Mouse (Mus musculus) heart, embryonic 12.5 days (tissue): ENCODE data around the gene Mmaa. TPM values are rescaled to one million over a fixed set of nuclear protein-coding genes. Genes with fewer than 3 reads are reported as not detected.

Experiments used
- ATAC-seq: fragments of 200-750 bp; cut with Nextera tagmentation; 2 replicates; pipeline ENCODE4 v1.8.0; 2017; ENCODE audit warnings: moderate TSS enrichment, moderate library complexity; ENCODE audit not compliant: insufficient number of reproducible peaks, low FRiP score
- H3K27ac ChIP-seq: fragments of 300-500 bp; sonication (generic); 2 replicates; pipeline ENCODE4 v1.5.1; 2016; ENCODE audit warnings: mild to moderate bottlenecking, moderate library complexity; ENCODE audit not compliant: poor library complexity, severe bottlenecking
- H3K27me3 ChIP-seq: fragments of 300-500 bp; sonication (generic); replicated peaks from 2 replicates; pipeline ENCODE4 v1.6.1; 2016; ENCODE audit warnings: mild to moderate bottlenecking, moderate library complexity
- H3K36me3 ChIP-seq: fragments of 300-500 bp; sonication (generic); 2 replicates; pipeline ENCODE4 v1.6.1; 2016; ENCODE audit warnings: mild to moderate bottlenecking, moderate library complexity
- H3K4me1 ChIP-seq: fragments of 300-500 bp; sonication (generic); replicated peaks from 2 replicates; pipeline ENCODE4 v1.6.1; 2016; ENCODE audit warnings: mild to moderate bottlenecking
- H3K4me2 ChIP-seq: fragments of 300-500 bp; sonication (generic); 2 replicates; pipeline ENCODE4 v1.6.1; 2016; ENCODE audit warnings: mild to moderate bottlenecking, moderate library complexity
- H3K4me3 ChIP-seq: fragments of 300-500 bp; sonication (generic); 2 replicates; pipeline ENCODE4 v1.5.1; 2016; ENCODE audit warnings: mild to moderate bottlenecking
- H3K9ac ChIP-seq: fragments of 300-500 bp; sonication (generic); 2 replicates; pipeline ENCODE4 v1.6.1; 2016; ENCODE audit warnings: mild to moderate bottlenecking, moderate library complexity
- H3K9me3 ChIP-seq: fragments of 300-500 bp; sonication (generic); replicated peaks from 2 replicates; pipeline ENCODE4 v1.6.1; 2016; ENCODE audit warnings: mild to moderate bottlenecking, moderate library complexity
- WGBS: fragments of 180-500 bp; shearing (Covaris S2); methylation state at CpG from one replicate; pipeline ENCODE4 v1.1.7; 2016; 5-methylcytosine and 5-hydroxymethylcytosine counted together
- polyA plus RNA-seq: library from polyadenylated mRNA; unstranded; fragments of >200 nt; fragmentation: Nextera tagmentation; extraction: Ambion mirVana; gene quantifications from 2 replicates; pipeline ENCODE4 v1.2.1, GENCODE M21; 2016

Mmaa gene
- polyA plus RNA-seq, 1 experiment from 2014 or later: 11.1 TPM

GRCm38 (mm10) chr8:79256076-79256705 lies 38.5 kb downstream of the Mmaa start:
- 66% methylated on average over 8 of the region's 8 CpGs for WGBS
- no peaks in the 10 kb centered on the region for H3K36me3 ChIP-seq
- ATAC-seq: no peak
- 0 out of 2 replicates have a peak, but pooled peaks cover under 1% of the 10 kb centered on the region for H3K4me1 ChIP-seq
- H3K4me3 ChIP-seq: no peak overlapping the region
- no peak overlapping the region for H3K27ac ChIP-seq
- no peaks in the 10 kb centered on the region for H3K27me3 ChIP-seq
- H3K9ac ChIP-seq: no peak overlapping the region
- H3K4me2 ChIP-seq: no peak overlapping the region
- no peaks in the 10 kb centered on the region for H3K9me3 ChIP-seq

DNA sequence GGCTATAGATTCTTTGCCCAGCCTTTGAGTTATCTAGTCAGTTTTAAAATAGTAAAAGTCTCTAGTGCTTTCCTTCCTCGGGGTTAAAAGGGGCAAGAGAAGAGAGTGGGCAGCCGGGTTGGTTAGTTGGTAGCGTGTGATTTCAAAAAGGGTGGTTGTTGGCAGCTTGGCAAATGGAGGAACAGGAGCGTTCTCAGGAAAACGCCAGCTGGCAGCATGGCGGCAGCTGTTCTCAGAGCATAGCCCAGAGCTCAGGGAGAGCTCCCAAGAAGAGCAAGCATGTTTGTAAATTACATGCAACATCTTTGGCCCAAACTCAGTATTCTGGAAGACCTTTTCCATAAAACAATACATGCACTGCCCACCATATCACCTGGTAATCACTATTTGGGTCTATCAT lies 41.0 kb downstream of the Mmaa start:
- H3K9ac ChIP-seq: no peak overlapping the region
- H3K27ac ChIP-seq: no peak overlapping the region
- H3K36me3 ChIP-seq: no peaks in the 10 kb centered on the region
- 88% methylated on average over 6 of the region's 6 CpGs for WGBS
- no peaks in the 10 kb centered on the region for H3K27me3 ChIP-seq
- H3K9me3 ChIP-seq: no peaks in the 10 kb centered on the region; the same call in 1 of the 2 replicates
- ATAC-seq: no peak
- H3K4me1 ChIP-seq: peaks cover 5% of the 10 kb centered on the region
- no peak overlapping the region for H3K4me3 ChIP-seq
- H3K4me2 ChIP-seq: no peak overlapping the region

- no peaks in the 10 kb centered on the region; the same call in 1 of the 2 replicates for H3K9me3 ChIP-seq
- no peak within 1 kb of the TSS for H3K9ac ChIP-seq
- no peaks in the 10 kb centered on the region for H3K27me3 ChIP-seq
- no peaks in the 10 kb centered on the region for H3K36me3 ChIP-seq
- H3K4me2 ChIP-seq: no peak within 1 kb of the TSS
- H3K27ac ChIP-seq: no peak within 1 kb of the TSS
- ATAC-seq: no peak
- peaks cover 29% of the 10 kb centered on the region for H3K4me1 ChIP-seq
- 78% methylated on average over 6 of the region's 6 CpGs for WGBS
- no peak within 1 kb of the TSS for H3K4me3 ChIP-seq
Observed at GRCm38 (mm10) chr8:79248470-79248869, 46.3 kb downstream of the Mmaa start, which contains the start of gene 1700011L22Rik. Gene 1700011L22Rik, minus strand, starts transcription at chr8:79248570.

GRCm38 (mm10) chr8:79243422-79243821 lies 51.3 kb downstream of the Mmaa start:
- Histone ChIP-seq H3K4me1 (peaks cover 30% of the 10 kb centered on the region), H3K36me3 (no peaks in the 10 kb centered on the region), H3K4me2 (no peak overlapping the region), H3K9ac (no peak overlapping the region), H3K4me3 (no peak overlapping the region), H3K27me3 (no peaks in the 10 kb centered on the region), H3K9me3 (0 out of 2 replicates have a peak, but pooled peaks cover 4% of the 10 kb centered on the region), H3K27ac (no peak overlapping the region)
- no peak for ATAC-seq
- WGBS: 80% methylated on average over 2 of the region's 2 CpGs

DNA sequence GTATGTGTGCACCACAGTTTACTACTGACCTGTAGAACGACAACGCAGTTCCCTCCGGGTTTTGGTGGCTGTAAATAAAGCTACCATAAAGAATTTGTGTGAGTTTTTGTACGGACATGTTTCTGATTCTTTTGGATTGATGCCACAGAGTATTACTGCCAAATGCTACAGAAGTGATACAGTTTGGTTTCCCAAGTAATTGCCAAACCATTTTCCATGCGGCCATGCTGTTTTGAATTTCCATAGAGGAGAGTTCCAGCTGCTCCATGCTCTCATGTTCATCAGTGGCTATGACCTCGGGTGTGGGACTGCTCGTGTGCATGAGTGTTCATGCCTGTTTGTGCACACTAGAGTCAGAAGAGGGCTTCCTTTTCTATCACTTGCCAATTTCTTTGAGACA lies 54.7 kb downstream of the Mmaa start:
- Histone ChIP-seq H3K9me3 (0 out of 2 replicates have a peak, but pooled peaks cover 4% of the 10 kb centered on the region), H3K27ac (no peak overlapping the region), H3K4me3 (no peak overlapping the region), H3K4me1 (peaks cover 6% of the 10 kb centered on the region; the same call in 1 of the 2 replicates), H3K27me3 (no peaks in the 10 kb centered on the region), H3K9ac (no peak overlapping the region), H3K4me2 (no peak overlapping the region), H3K36me3 (no peaks in the 10 kb centered on the region)
- 73% methylated on average over 7 of the region's 7 CpGs for WGBS
- no peak for ATAC-seq

DNA sequence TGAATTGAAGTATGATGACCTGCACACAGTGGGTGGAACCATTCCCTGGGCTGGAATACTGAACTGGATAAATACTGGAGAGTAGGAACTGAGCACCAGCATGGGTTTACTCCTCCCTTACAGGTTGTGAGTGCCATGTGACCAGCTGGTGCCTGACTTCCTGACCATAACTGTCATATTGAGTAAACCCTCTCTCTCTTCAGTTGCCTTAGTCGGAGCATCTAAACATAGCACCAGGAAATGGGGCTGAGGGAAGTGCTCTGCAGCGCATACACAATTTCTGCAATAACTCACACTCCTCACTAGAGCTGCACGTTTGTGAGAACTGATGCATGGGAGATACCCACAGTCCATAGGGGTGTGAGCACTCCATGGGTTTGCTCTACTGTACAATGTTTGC lies 55.4 kb downstream of the Mmaa start:
- no peak overlapping the region for H3K4me2 ChIP-seq
- no peak for ATAC-seq
- no peak overlapping the region for H3K27ac ChIP-seq
- no peaks in the 10 kb centered on the region for H3K27me3 ChIP-seq
- H3K36me3 ChIP-seq: no peaks in the 10 kb centered on the region
- H3K9ac ChIP-seq: no peak overlapping the region
- peaks cover 6% of the 10 kb centered on the region; the same call in 1 of the 2 replicates for H3K4me1 ChIP-seq
- 66% methylated on average over 3 of the region's 3 CpGs for WGBS
- no peak overlapping the region for H3K4me3 ChIP-seq
- 0 out of 2 replicates have a peak, but pooled peaks cover 4% of the 10 kb centered on the region for H3K9me3 ChIP-seq

GRCm38 (mm10) chr8:79229266-79229888 lies 65.4 kb downstream of the Mmaa start:
- no peak for ATAC-seq
- Histone ChIP-seq H3K27ac (no peak overlapping the region), H3K4me1 (no peaks in the 10 kb centered on the region), H3K9me3 (peaks cover 11% of the 10 kb centered on the region; the same call in 1 of the 2 replicates), H3K4me2 (no peak overlapping the region), H3K36me3 (no peaks in the 10 kb centered on the region), H3K4me3 (no peak overlapping the region), H3K9ac (no peak overlapping the region), H3K27me3 (no peaks in the 10 kb centered on the region)
- WGBS: 85% methylated on average over 8 of the region's 8 CpGs

- Histone ChIP-seq H3K4me1 (peaks cover 4% of the 10 kb centered on the region), H3K36me3 (no peaks in the 10 kb centered on the region), H3K27ac (no peak overlapping the region), H3K27me3 (no peaks in the 10 kb centered on the region), H3K4me2 (no peak overlapping the region), H3K4me3 (no peak overlapping the region), H3K9me3 (peaks cover 11% of the 10 kb centered on the region; the same call in 1 of the 2 replicates), H3K9ac (no peak overlapping the region)
- no peak for ATAC-seq
- 81% methylated on average over 3 of the region's 3 CpGs for WGBS
Observed at GRCm38 (mm10) chr8:79227916-79228315, 66.8 kb downstream of the Mmaa start.

- H3K27ac ChIP-seq: no peak overlapping the region
- H3K9ac ChIP-seq: no peak overlapping the region
- no peak overlapping the region for H3K4me3 ChIP-seq
- WGBS: 74% methylated on average over 4 of the region's 4 CpGs
- H3K4me1 ChIP-seq: peaks cover 12% of the 10 kb centered on the region
- no peak for ATAC-seq
- no peak overlapping the region for H3K4me2 ChIP-seq
- H3K9me3 ChIP-seq: peaks cover 11% of the 10 kb centered on the region; the same call in 1 of the 2 replicates
- H3K36me3 ChIP-seq: no peaks in the 10 kb centered on the region
- no peaks in the 10 kb centered on the region for H3K27me3 ChIP-seq
Observed at GRCm38 (mm10) chr8:79227194-79227593, 67.5 kb downstream of the Mmaa start.

- H3K36me3 ChIP-seq: no peaks in the 10 kb centered on the region
- no peak overlapping the region for H3K9ac ChIP-seq
- H3K4me2 ChIP-seq: no peak overlapping the region
- H3K4me1 ChIP-seq: peaks cover 15% of the 10 kb centered on the region
- no peak for ATAC-seq
- no peak overlapping the region for H3K4me3 ChIP-seq
- H3K27ac ChIP-seq: no peak overlapping the region
- no peaks in the 10 kb centered on the region for H3K27me3 ChIP-seq
- WGBS: 91% methylated on average over 3 of the region's 3 CpGs
- H3K9me3 ChIP-seq: peaks cover 11% of the 10 kb centered on the region; the same call in 1 of the 2 replicates
Observed at GRCm38 (mm10) chr8:79226046-79226445, 68.7 kb downstream of the Mmaa start.

GRCm38 (mm10) chr8:79225586-79225985 lies 69.2 kb downstream of the Mmaa start:
- no peak overlapping the region for H3K4me3 ChIP-seq
- H3K27me3 ChIP-seq: no peaks in the 10 kb centered on the region
- H3K4me1 ChIP-seq: peaks cover 15% of the 10 kb centered on the region
- 66% methylated on average over 7 of the region's 7 CpGs for WGBS
- H3K36me3 ChIP-seq: no peaks in the 10 kb centered on the region
- peaks cover 11% of the 10 kb centered on the region; the same call in 1 of the 2 replicates for H3K9me3 ChIP-seq
- no peak overlapping the region for H3K4me2 ChIP-seq
- H3K27ac ChIP-seq: no peak overlapping the region
- no peak overlapping the region for H3K9ac ChIP-seq
- ATAC-seq: no peak
